Mouse (Mus musculus): ENCODE data around the gene Fgd5. TPM values are rescaled to one million over a fixed set of nuclear protein-coding genes. Genes with fewer than 3 reads are reported as not detected.
"Not testable (repeated sequence)": the region's sequence is repeated elsewhere in the genome, so short reads cannot be mapped to it uniquely, and the experiment has no call there.

Fgd5 gene
- polyA plus RNA-seq (2016; fragmentation: Nextera tagmentation; extraction: Ambion mirVana): 5.5 and 6.5 TPM in 2 replicates

- H3K9me3 ChIP-seq: no peaks in the 10 kb centered on the region
- H3K4me1 ChIP-seq: peaks cover 23% of the 10 kb centered on the region
- H3K4me3 ChIP-seq: peak within 1 kb of the TSS; percentile 69
- H3K27ac ChIP-seq: peak within 1 kb of the TSS; percentile 78
- H3K27me3 ChIP-seq (ENCODE audit: poor library complexity, severe bottlenecking): peaks cover 66% of the 10 kb centered on the region
- 1% methylated on average over 61 of the region's 62 CpGs for WGBS
- H3K36me3 ChIP-seq (replicated peaks): no peaks in the 10 kb centered on the region
- peak; percentile 36 for DNase-seq (ENCODE audit: extremely low spot score, low spot score)
Observed at GRCm38 (mm10) chr6:91978371-91979300, at the start of gene Fgd5. Gene Fgd5, plus strand, starts transcription at chr6:91978878.

DNA sequence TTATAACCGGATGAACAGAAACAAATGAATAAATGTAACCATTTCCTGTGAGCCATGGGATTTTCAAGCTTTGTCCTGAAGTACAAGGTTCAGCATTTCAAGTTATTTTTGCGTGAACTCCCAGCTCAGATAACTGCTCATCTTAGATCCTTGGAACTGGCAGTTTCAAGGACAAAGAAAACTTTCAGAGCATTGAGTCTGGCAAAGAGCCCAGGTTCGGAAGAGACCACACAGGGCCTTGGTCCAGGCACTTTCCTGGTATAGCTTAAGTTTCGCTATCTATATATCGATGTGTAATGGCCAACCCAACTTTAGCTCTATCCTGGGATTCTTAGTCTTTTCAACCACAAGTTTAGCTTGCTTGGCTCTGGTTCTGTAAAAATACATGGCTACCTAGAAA is 47.4 kb upstream of the Fgd5 start:
- no peak overlapping the region for H3K27ac ChIP-seq
- 92% methylated on average over 5 of the region's 5 CpGs for WGBS

GRCm38 (mm10) chr6:91938491-91938890 is 40.2 kb upstream of the Fgd5 start:
- H3K4me3 ChIP-seq: no peak overlapping the region
- no peaks in the 10 kb centered on the region for H3K36me3 ChIP-seq (replicated peaks)
- DNase-seq (ENCODE audit: extremely low spot score, low spot score): no peak
- peaks cover 24% of the 10 kb centered on the region for H3K4me1 ChIP-seq
- no peak overlapping the region for H3K27ac ChIP-seq
- H3K27me3 ChIP-seq (ENCODE audit: poor library complexity, severe bottlenecking): no peaks in the 10 kb centered on the region
- H3K9me3 ChIP-seq: no peaks in the 10 kb centered on the region
- 57% methylated on average over 4 of the region's 4 CpGs for WGBS

More for the DNA sequence above, 47.4 kb upstream of the Fgd5 start:
- DNase-seq (ENCODE audit: extremely low spot score, low spot score): no peak
- no peaks in the 10 kb centered on the region for H3K36me3 ChIP-seq (replicated peaks)
- H3K4me1 ChIP-seq: no peaks in the 10 kb centered on the region
- no peaks in the 10 kb centered on the region for H3K9me3 ChIP-seq
- no peak overlapping the region for H3K4me3 ChIP-seq
- H3K27me3 ChIP-seq (ENCODE audit: poor library complexity, severe bottlenecking): no peaks in the 10 kb centered on the region

DNA sequence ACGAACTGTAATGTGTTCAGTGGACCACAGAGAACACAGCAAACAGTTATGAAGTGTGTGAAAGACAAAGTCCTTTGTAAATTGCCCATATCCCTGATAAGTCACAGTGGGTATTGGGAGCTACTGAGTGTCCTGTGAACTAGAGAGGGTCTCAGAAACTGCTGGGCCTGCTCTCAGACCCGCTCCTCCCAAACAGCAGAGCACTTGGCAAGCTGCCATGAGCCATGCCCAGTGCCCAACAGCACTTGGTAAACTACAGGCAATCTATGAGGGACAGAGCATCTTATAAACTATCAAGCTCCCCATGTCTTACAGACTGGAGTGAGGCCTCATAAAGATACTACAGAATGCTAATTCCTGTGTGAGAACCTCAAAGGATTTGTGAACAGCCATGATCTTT is 30.3 kb upstream of the Fgd5 start:
- H3K9me3 ChIP-seq: no peaks in the 10 kb centered on the region
- H3K4me1 ChIP-seq: peaks cover 13% of the 10 kb centered on the region
- 90% methylated on average over 2 of the region's 2 CpGs for WGBS
- H3K36me3 ChIP-seq (replicated peaks): no peaks in the 10 kb centered on the region
- H3K27me3 ChIP-seq (ENCODE audit: poor library complexity, severe bottlenecking): no peaks in the 10 kb centered on the region
- no peak for DNase-seq (ENCODE audit: extremely low spot score, low spot score)
- H3K4me3 ChIP-seq: no peak overlapping the region
- H3K27ac ChIP-seq: no peak overlapping the region

DNA sequence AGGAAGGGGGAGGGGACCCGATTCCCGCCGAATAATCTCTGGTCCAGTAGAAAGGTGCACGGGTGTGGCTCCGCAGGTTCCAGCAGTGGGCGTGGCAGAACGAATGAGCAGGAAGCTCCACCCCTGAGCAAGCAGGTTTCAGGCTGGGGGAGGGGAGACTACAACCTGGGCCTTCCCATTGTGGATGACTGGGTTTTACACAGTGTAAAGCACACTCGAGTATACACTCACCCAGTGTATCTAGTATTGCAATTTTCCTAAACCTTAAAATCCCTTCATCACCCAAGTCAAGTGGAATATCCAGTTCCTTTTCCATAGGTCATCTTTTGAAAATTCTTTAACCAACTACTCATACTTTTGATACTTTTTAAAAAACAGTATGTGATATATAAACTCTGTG is 20.7 kb upstream of the Fgd5 start:
- not testable (repeated sequence) for H3K9me3 ChIP-seq; H3K27ac ChIP-seq; H3K36me3 ChIP-seq (replicated peaks); H3K4me3 ChIP-seq; H3K4me1 ChIP-seq; DNase-seq (ENCODE audit: extremely low spot score, low spot score)
- H3K27me3 ChIP-seq (ENCODE audit: poor library complexity, severe bottlenecking): peaks cover 12% of the 10 kb centered on the region; the same call in 1 of the 2 replicates
- WGBS: 17% methylated on average over 5 of the region's 8 CpGs

DNA sequence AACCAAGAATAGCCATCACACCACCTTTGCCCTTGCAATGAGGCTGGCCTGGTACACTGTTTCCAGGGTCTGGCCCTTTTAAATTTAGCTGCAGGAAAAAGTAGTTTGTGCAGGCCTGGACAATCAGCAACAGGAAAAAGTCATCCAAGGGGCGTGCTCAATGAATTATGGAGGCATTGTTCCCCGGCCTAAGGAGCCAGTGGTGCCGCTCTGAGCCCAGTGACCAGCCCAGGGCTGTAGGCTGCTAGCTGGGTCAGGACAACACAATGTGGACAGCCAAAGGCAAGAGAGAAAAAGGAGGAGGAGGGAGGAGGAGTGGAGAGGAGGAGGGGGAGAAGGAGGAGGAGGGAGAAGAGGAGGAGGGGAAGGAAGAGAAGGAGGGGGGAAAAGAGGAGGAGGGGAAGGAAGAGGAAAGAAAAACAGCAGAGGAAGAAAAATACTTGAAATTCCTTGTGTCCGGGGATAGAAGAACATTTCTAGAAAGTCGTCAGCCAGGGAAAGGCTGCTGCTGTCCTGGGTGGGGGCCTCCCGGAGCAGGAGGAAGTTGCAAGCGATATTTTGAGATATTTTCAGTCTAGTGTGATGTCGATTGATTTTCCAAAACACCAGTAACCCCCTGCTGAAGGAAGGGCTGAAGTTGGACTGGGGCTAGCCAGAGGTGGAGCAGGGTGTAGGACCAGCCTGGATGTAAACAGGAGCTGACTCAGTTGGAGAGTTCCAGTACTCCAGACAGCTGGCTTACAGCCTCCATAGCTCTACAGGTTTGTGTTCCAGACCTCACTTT is 18.5 kb upstream of the Fgd5 start:
- DNase-seq (ENCODE audit: extremely low spot score, low spot score): no peak
- H3K27ac ChIP-seq: peak overlapping the region; percentile 51; the same call in 1 of the 2 replicates
- no peak overlapping the region for H3K4me3 ChIP-seq
- H3K36me3 ChIP-seq (replicated peaks): no peaks in the 10 kb centered on the region
- H3K27me3 ChIP-seq (ENCODE audit: poor library complexity, severe bottlenecking): peaks cover 12% of the 10 kb centered on the region; the same call in 1 of the 2 replicates
- H3K9me3 ChIP-seq: no peaks in the 10 kb centered on the region
- H3K4me1 ChIP-seq: peaks cover 13% of the 10 kb centered on the region
- 56% methylated on average over 8 of the region's 8 CpGs for WGBS

DNA sequence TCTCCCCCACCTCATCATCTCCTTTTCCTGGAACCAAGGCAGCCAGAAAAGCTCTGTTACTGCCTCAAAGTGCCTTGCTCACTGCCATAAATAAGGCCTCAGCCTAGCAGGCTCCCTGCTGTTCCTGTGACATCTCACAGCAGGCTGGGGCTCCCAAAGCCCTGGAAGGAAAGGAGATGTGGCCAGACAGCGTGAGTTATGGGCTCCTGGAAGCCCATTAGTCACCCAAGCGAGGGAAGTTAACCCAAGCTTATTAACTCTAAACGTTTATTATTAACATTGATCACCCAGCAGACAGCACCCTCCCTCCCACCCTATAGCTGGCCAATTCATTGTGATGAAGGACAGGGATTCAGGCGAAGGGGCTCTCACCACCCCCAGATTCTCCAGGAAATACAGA is 15.2 kb upstream of the Fgd5 start:
- Histone ChIP-seq H3K9me3 (no peaks in the 10 kb centered on the region), H3K4me1 (peaks cover 13% of the 10 kb centered on the region), H3K27me3 (ENCODE audit: poor library complexity, severe bottlenecking) (no peaks in the 10 kb centered on the region), H3K27ac (no peak overlapping the region), H3K4me3 (no peak overlapping the region), H3K36me3 (replicated peaks) (no peaks in the 10 kb centered on the region)
- no peak for DNase-seq (ENCODE audit: extremely low spot score, low spot score)
- WGBS: 31% methylated on average over 4 of the region's 4 CpGs

GRCm38 (mm10) chr6:91965060-91965459 is 13.6 kb upstream of the Fgd5 start:
- H3K27me3 ChIP-seq (ENCODE audit: poor library complexity, severe bottlenecking): no peaks in the 10 kb centered on the region
- H3K9me3 ChIP-seq: no peaks in the 10 kb centered on the region
- WGBS: 91% methylated on average over 8 of the region's 8 CpGs
- H3K4me3 ChIP-seq: no peak overlapping the region
- peaks cover 10% of the 10 kb centered on the region for H3K4me1 ChIP-seq
- H3K27ac ChIP-seq: no peak overlapping the region
- no peak for DNase-seq (ENCODE audit: extremely low spot score, low spot score)
- H3K36me3 ChIP-seq (replicated peaks): no peaks in the 10 kb centered on the region

DNA sequence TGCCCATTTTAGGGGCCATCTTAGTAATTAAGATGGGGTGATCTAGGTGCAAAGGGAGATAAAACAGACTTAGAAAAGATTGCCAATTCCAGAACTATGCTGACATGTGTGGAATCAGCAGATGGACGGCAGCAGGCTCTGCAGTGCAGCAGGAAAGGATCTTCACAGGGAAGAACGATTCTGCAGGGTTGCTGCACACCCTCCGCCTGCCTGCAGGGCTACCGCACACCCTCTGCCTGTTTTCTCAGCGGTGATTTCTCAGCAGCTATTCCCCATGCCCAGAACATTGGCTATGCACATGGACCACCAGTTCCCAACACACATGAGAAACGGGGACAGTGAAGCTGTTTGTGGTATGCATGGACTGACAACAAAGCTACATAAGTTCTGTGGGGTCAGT is 12.7 kb upstream of the Fgd5 start:
- no peak overlapping the region for H3K4me3 ChIP-seq
- no peaks in the 10 kb centered on the region for H3K36me3 ChIP-seq (replicated peaks)
- DNase-seq (ENCODE audit: extremely low spot score, low spot score): no peak
- no peaks in the 10 kb centered on the region for H3K9me3 ChIP-seq
- peaks cover 4% of the 10 kb centered on the region; the same call in 1 of the 2 replicates for H3K4me1 ChIP-seq
- WGBS: 72% methylated on average over 6 of the region's 6 CpGs
- H3K27me3 ChIP-seq (ENCODE audit: poor library complexity, severe bottlenecking): no peaks in the 10 kb centered on the region
- no peak overlapping the region for H3K27ac ChIP-seq

DNA sequence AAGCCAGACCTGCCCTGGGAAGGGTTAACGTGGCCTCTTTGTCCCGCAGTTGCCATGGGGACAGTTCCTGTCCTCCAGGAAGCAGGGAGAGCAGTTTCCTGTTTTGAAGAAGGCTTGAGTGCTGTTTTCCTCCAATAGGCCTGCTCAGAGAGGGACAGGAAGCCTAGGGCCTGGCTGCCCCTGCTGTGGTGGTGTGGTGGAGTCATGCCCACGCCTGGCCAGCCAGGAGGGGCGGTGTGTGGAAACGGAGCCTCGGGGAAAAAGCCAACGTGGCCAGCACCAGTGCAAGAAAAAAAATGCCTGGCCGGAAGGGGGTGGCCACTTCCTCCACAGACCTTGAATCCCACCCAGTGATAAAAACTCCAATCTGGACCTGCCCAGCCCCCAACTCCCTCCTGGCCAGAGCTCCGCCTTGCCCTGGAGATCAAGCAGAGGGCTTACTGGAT is 6.5 kb upstream of the Fgd5 start:
- peak; percentile 18 for DNase-seq (ENCODE audit: extremely low spot score, low spot score)
- 66% methylated on average over 9 of the region's 9 CpGs for WGBS
- H3K36me3 ChIP-seq (replicated peaks): no peaks in the 10 kb centered on the region
- H3K4me3 ChIP-seq: no peak overlapping the region
- H3K4me1 ChIP-seq: peaks cover 14% of the 10 kb centered on the region
- no peaks in the 10 kb centered on the region for H3K9me3 ChIP-seq
- peak overlapping the region; percentile 72 for H3K27ac ChIP-seq
- H3K27me3 ChIP-seq (ENCODE audit: poor library complexity, severe bottlenecking): peaks cover 12% of the 10 kb centered on the region

DNA sequence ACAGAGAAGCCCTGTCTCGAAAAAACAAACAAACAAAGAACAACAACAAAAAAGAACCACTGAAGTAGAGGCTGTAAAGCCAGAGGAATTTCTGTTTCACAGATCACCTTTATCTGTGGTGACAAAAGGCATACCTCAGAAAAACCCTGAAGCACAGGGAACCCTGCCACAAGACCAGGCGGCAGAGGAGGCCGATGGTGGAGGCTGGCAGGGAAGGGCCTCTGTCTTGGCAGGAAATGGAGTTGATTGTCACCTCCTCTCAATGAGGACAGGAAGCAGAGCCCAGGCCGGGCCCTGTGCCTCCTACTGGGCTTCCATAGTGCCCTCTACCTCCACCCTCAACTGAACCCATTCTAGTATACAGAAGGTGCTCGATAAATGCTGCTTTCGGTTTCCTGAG is 4.7 kb upstream of the Fgd5 start:
- Histone ChIP-seq H3K27me3 (ENCODE audit: poor library complexity, severe bottlenecking) (peaks cover 29% of the 10 kb centered on the region), H3K36me3 (replicated peaks) (no peaks in the 10 kb centered on the region), H3K27ac (no peak overlapping the region), H3K4me3 (no peak overlapping the region), H3K4me1 (peaks cover 25% of the 10 kb centered on the region), H3K9me3 (no peaks in the 10 kb centered on the region)
- 82% methylated on average over 6 of the region's 6 CpGs for WGBS
- no peak for DNase-seq (ENCODE audit: extremely low spot score, low spot score)

DNA sequence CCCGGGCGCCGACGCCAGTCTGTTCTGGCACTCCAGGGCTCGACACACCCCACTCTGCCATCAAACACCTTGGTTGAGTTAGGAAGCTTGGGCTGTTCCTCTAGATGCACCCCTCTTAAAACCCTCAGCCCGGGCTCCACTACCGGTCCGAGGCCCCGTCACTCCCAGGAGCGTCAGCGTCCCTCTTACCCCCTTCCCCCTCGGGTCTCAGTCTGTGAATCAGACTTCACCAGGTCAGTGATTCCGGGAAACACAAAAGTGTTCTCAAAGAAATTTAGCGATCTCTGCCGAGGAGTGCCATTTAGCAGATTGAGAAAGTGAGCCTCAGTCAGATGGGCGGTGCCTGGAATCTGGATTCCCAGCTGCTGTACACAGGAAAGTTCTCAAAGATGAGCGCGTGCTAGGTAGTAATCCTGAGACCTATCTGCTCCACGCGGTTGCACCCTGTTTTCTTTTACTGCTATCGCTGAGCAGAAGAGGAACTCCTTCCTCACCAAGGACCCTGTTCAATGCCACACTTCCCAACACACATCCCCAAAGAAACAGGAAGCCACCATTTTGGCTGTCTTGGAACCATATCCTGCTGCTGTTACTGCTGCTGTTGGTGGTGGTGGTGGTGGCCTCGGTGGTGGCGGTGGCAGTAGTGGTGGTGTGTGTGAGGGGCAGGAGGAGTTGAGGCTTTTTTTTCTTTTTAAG is 771 bp downstream of the Fgd5 start:
- Histone ChIP-seq H3K27ac (peak overlapping the region; percentile 78; the same call in 1 of the 2 replicates), H3K4me3 (peak overlapping the region; percentile 69), H3K27me3 (ENCODE audit: poor library complexity, severe bottlenecking) (peaks cover 66% of the 10 kb centered on the region), H3K36me3 (replicated peaks) (no peaks in the 10 kb centered on the region), H3K9me3 (no peaks in the 10 kb centered on the region), H3K4me1 (peaks cover 23% of the 10 kb centered on the region)
- DNase-seq (ENCODE audit: extremely low spot score, low spot score): no peak
- 7% methylated on average over 23 of the region's 23 CpGs for WGBS
